Mouse (Mus musculus) midbrain, embryonic 14.5 days (tissue): ENCODE measurements at regions not wholly inside any gene's neighbourhood (a gene's known extent, or its start where the extent isn't known, plus 50 kb on each side); places are given as distances from the start of the nearest gene placed in this dataset.

Source experiments
- ATAC-seq: fragments of 200-750 bp; cut with Nextera tagmentation; 2 replicates; pipeline ENCODE4 v1.8.0; 2017; ENCODE audit warnings: moderate number of reproducible peaks, moderate library complexity; ENCODE audit not compliant: low FRiP score, low TSS enrichment
- DNase-seq: peaks from one replicate; pipeline ENCODE4 v3.0.0-alpha.2; 2015
- H3K27ac ChIP-seq: fragments of 300-500 bp; sonication (generic); replicated peaks from 2 replicates; pipeline ENCODE4 v1.5.1; 2014; ENCODE audit warnings: mild to moderate bottlenecking, low read depth, low read length, moderate library complexity
- H3K27me3 ChIP-seq: fragments of 300-500 bp; sonication (generic); 2 replicates; pipeline ENCODE4 v1.6.1; 2014; ENCODE audit warnings: low read length, control low read depth, mixed read lengths; ENCODE audit not compliant: control insufficient read depth, insufficient read depth
- H3K36me3 ChIP-seq: fragments of 300-500 bp; sonication (generic); 2 replicates; pipeline ENCODE4 v1.6.1; 2014; ENCODE audit warnings: low read length, control low read depth; ENCODE audit not compliant: control insufficient read depth, insufficient read depth
- H3K4me1 ChIP-seq: fragments of 300-500 bp; sonication (generic); 2 replicates; pipeline ENCODE4 v1.6.1; 2014; ENCODE audit warnings: mild to moderate bottlenecking, antibody characterized with exemption, low read length, control low read depth; ENCODE audit not compliant: control insufficient read depth, insufficient read depth
- H3K4me2 ChIP-seq: fragments of 300-500 bp; sonication (generic); 2 replicates; pipeline ENCODE4 v1.6.1; 2014; ENCODE audit warnings: mild to moderate bottlenecking, low read length, moderate library complexity
- H3K4me3 ChIP-seq: fragments of 300-500 bp; sonication (generic); replicated peaks from 2 replicates; pipeline ENCODE4 v1.5.1; 2014; ENCODE audit warnings: low read depth, low read length
- H3K9ac ChIP-seq: fragments of 300-500 bp; sonication (generic); replicated peaks from 2 replicates; pipeline ENCODE4 v1.6.1; 2014; ENCODE audit warnings: mild to moderate bottlenecking, low read length, moderate library complexity
- H3K9me3 ChIP-seq: fragments of 300-500 bp; sonication (generic); 2 replicates; pipeline ENCODE4 v1.6.1; 2016; ENCODE audit warnings: low read length, control low read depth, mixed read lengths; ENCODE audit not compliant: control insufficient read depth
- WGBS: fragments of 180-500 bp; shearing (Covaris S2); extraction: QIAGEN DNeasy Blood & Tissue Kit; methylation state at CpG from one replicate; pipeline ENCODE4 v1.1.7; 2014; 5-methylcytosine and 5-hydroxymethylcytosine counted together

GRCm38 (mm10) chr4:106113747-106114146, 202.3 kb upstream of the Usp24 start:
- Histone ChIP-seq H3K4me1 (no peaks in the 10 kb centered on the region), H3K4me2 (no peak overlapping the region), H3K9me3 (no peaks in the 10 kb centered on the region), H3K27ac (no peak overlapping the region), H3K36me3 (no peaks in the 10 kb centered on the region), H3K4me3 (no peak overlapping the region), H3K27me3 (no peaks in the 10 kb centered on the region), H3K9ac (no peak overlapping the region)
- DNase-seq: no peak
- no peak for ATAC-seq

DNA sequence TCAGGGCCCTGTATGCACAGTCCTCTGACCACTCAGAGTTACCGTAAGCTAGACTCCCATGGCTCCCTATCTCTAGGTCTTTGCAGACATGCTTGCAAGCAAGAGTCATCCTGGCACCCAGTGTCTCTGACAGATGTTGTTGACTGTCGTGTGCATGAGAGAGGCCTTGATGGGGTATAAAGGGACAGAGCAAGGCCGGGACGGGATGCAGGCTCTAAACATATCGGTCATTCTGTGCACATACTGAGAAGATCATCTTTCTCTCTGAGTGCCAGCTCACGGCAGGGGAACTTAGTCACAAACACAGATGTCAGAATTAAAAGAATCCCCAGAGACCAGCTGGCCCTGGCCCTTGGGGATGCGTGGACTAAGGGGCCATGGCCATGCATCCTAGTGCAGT, 199.4 kb upstream of the Usp24 start:
- no peak overlapping the region for H3K4me2 ChIP-seq
- no peak overlapping the region for H3K4me3 ChIP-seq
- DNase-seq (no peak), ATAC-seq (no peak)
- no peaks in the 10 kb centered on the region for H3K9me3 ChIP-seq
- no peaks in the 10 kb centered on the region for H3K36me3 ChIP-seq
- H3K27me3 ChIP-seq: no peaks in the 10 kb centered on the region
- 79% methylated on average over 7 of the region's 7 CpGs for WGBS
- no peak overlapping the region for H3K27ac ChIP-seq
- H3K4me1 ChIP-seq: no peaks in the 10 kb centered on the region
- no peak overlapping the region for H3K9ac ChIP-seq

DNA sequence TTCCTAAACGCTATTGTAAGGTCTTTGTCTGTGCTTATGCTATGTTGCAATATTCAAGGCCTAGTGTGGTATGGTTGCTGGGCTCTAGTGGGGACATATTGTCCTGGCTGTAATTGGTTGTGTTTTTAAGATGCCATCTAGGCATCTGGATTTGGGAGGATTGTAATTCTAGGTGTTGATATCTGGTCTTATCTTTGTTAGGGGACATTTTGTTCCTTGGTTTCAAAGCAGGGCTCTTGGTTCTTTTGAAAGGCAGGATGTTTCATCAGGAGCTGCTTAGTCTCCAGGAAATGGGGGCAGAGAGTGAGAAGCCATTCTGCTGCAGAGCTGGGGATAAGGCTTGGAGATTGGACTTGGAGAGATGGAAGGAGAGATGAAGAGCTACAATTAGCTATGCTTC, 194.7 kb upstream of the Usp24 start:
- Histone ChIP-seq H3K36me3 (no peaks in the 10 kb centered on the region), H3K9ac (no peak overlapping the region), H3K4me3 (no peak overlapping the region), H3K27me3 (no peaks in the 10 kb centered on the region), H3K4me1 (no peaks in the 10 kb centered on the region), H3K4me2 (no peak overlapping the region), H3K27ac (no peak overlapping the region), H3K9me3 (no peaks in the 10 kb centered on the region)
- DNase-seq (no peak), ATAC-seq (no peak)
- 94% methylated on average over 1 of the region's 1 CpGs for WGBS

DNA sequence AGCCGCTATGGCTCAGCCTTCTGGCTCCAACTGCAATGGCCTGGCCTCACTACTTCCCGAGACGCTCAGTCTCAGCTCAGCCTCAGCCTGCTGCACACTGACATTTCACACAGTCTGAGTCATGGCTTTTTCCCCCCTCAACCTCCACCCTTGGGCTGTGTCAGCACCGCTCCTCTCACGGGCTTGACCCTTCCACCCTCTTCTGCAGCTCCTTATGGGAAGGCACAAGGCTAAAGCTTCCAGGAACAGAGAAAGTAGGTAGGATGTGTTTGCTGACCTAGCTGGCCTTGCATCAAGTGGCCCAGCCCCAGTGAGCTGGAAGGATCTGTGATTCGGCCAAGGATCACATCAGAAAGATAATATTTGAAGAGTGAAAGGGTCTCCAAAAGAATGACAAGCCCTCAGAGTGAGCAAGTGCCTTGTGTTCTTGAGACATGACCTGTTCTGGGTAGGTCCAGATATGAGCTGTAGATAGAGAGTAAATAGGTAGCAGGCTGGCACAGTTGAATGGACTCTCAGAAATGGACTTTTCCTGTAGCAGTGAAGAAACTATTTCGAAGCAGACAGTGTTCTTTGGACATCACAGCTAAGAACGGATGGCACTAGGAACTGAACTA, 192.9 kb upstream of the Usp24 start:
- Histone ChIP-seq H3K27ac (no peak overlapping the region), H3K36me3 (no peaks in the 10 kb centered on the region), H3K4me1 (no peaks in the 10 kb centered on the region; the same call in 1 of the 2 replicates), H3K4me3 (no peak overlapping the region), H3K9me3 (no peaks in the 10 kb centered on the region), H3K9ac (no peak overlapping the region), H3K27me3 (no peaks in the 10 kb centered on the region), H3K4me2 (no peak overlapping the region)
- ATAC-seq (no peak), DNase-seq (no peak)
- WGBS: 93% methylated on average over 8 of the region's 8 CpGs

DNA sequence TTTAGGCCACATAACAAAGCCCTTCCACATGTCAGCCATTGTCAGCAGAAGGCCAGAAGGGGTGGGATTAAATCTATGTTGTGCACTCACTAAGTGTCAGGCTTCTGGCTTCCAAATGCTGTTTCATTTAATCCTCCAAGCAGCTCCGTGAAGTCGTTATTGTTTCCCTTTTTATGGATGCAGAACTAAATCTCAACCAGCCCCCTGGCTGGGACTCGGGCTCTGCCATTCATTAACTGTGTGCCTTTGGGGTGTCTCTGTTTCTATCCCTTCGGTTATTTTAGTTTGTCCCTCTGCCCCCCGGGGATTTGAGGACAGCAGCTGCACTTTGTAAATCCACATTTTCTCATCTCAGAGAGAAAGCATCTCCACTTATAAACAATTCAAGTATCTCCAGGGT, 188.8 kb upstream of the Usp24 start:
- peak; percentile 48 for DNase-seq
- H3K9me3 ChIP-seq: no peaks in the 10 kb centered on the region

GRCm38 (mm10) chr4:106127641-106128040, 188.4 kb upstream of the Usp24 start:
- H3K27me3 ChIP-seq: no peaks in the 10 kb centered on the region
- ATAC-seq (no peak), DNase-seq (peak; percentile 65)
- no peak overlapping the region for H3K9ac ChIP-seq
- H3K4me2 ChIP-seq: no peak overlapping the region
- WGBS: 54% methylated on average over 7 of the region's 7 CpGs
- no peak overlapping the region for H3K27ac ChIP-seq
- no peak overlapping the region for H3K4me3 ChIP-seq
- H3K9me3 ChIP-seq: no peaks in the 10 kb centered on the region
- H3K4me1 ChIP-seq: no peaks in the 10 kb centered on the region; the same call in 1 of the 2 replicates
- no peaks in the 10 kb centered on the region for H3K36me3 ChIP-seq

More for the DNA sequence above, 188.8 kb upstream of the Usp24 start:
- Histone ChIP-seq H3K36me3 (no peaks in the 10 kb centered on the region), H3K4me1 (no peaks in the 10 kb centered on the region; the same call in 1 of the 2 replicates), H3K27ac (0 out of 2 replicates have a peak overlapping the region, but pooled peaks have one; percentile 5), H3K9ac (no peak overlapping the region), H3K4me3 (no peak overlapping the region), H3K4me2 (no peak overlapping the region), H3K27me3 (no peaks in the 10 kb centered on the region)
- 22% methylated on average over 5 of the region's 5 CpGs for WGBS
- ATAC-seq: no peak

DNA sequence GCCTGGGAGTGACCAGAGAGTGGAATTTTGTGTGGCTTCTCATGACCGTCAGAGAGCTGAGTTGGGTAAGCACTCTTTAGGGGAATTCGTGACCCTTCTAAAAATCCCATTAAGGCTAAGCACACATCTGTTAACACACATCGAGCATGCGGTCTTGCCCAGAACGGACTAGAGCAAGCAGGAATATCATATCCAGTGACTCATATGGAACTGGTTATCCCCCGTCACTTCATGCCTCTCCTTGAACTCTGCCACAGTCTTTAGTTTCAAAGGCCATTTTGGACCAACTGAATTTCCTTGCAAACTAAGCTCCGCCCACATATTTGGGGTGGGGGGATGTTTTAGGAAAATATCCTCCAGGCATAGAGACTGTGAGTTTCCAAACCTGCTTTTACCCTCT, 186.7 kb upstream of the Usp24 start:
- Histone ChIP-seq H3K9me3 (no peaks in the 10 kb centered on the region), H3K27me3 (no peaks in the 10 kb centered on the region), H3K9ac (no peak overlapping the region), H3K4me2 (no peak overlapping the region), H3K27ac (no peak overlapping the region), H3K4me1 (no peaks in the 10 kb centered on the region; the same call in 1 of the 2 replicates), H3K36me3 (no peaks in the 10 kb centered on the region), H3K4me3 (no peak overlapping the region)
- DNase-seq (no peak), ATAC-seq (no peak)
- 84% methylated on average over 7 of the region's 7 CpGs for WGBS

DNA sequence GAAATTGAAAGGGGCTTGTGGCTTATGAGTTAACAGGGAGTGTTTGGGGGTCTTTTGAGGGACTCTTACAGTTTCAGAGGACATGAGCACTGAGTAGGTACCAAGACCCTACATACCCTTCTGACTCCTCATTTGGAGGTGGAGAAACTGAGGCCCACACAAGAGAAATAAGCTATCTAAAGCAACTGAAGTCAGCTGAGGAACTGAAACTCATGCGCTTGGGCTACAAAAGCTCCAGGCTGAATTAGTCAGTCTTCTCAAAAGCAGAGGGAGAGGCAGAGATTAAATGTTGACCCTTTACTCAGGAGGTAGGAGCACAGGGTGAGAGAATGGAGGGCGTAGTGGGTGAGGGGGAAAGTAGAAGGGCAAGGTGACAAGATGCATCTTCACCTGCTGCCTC, 186.2 kb upstream of the Usp24 start:
- no peaks in the 10 kb centered on the region; the same call in 1 of the 2 replicates for H3K4me1 ChIP-seq
- H3K4me2 ChIP-seq: no peak overlapping the region
- H3K9me3 ChIP-seq: no peaks in the 10 kb centered on the region
- 95% methylated on average over 2 of the region's 2 CpGs for WGBS
- no peaks in the 10 kb centered on the region for H3K27me3 ChIP-seq
- no peak overlapping the region for H3K4me3 ChIP-seq
- no peaks in the 10 kb centered on the region for H3K36me3 ChIP-seq
- H3K27ac ChIP-seq: no peak overlapping the region
- DNase-seq (no peak), ATAC-seq (no peak)
- no peak overlapping the region for H3K9ac ChIP-seq
